Mouse (Mus musculus) hindbrain, embryonic 15.5 days (tissue): ENCODE data around the gene Ubap2. TPM values are rescaled to one million over a fixed set of nuclear protein-coding genes. Genes with fewer than 3 reads are reported as not detected.

Experiments used
- ATAC-seq: fragments of 200-750 bp; cut with Nextera tagmentation; 2 replicates; pipeline ENCODE4 v1.8.0; 2017; ENCODE audit warnings: low read depth, moderate number of reproducible peaks, moderate TSS enrichment; ENCODE audit not compliant: low FRiP score
- H3K27ac ChIP-seq: fragments of 300-500 bp; sonication (generic); replicated peaks from 2 replicates; pipeline ENCODE4 v1.5.1; 2015; ENCODE audit warnings: mild to moderate bottlenecking, inconsistent platforms
- H3K27me3 ChIP-seq: fragments of 300-500 bp; sonication (generic); 2 replicates; pipeline ENCODE4 v1.6.1; 2015; ENCODE audit warnings: control low read depth, inconsistent platforms
- H3K36me3 ChIP-seq: fragments of 300-500 bp; sonication (generic); 2 replicates; pipeline ENCODE4 v1.6.1; 2015; ENCODE audit warnings: control low read depth, inconsistent platforms
- H3K4me1 ChIP-seq: fragments of 300-500 bp; sonication (generic); replicated peaks from 2 replicates; pipeline ENCODE4 v1.6.1; 2015; ENCODE audit warnings: control low read depth, inconsistent platforms
- H3K4me2 ChIP-seq: fragments of 300-500 bp; sonication (generic); 2 replicates; pipeline ENCODE4 v1.6.1; 2015; ENCODE audit warnings: moderate library complexity, mild to moderate bottlenecking, inconsistent platforms
- H3K4me3 ChIP-seq: fragments of 300-500 bp; sonication (generic); 2 replicates; pipeline ENCODE4 v1.5.1; 2015; ENCODE audit warnings: mild to moderate bottlenecking, inconsistent platforms
- H3K9ac ChIP-seq: fragments of 300-500 bp; sonication (generic); 2 replicates; pipeline ENCODE4 v1.6.1; 2015; ENCODE audit warnings: inconsistent platforms
- H3K9me3 ChIP-seq: fragments of 300-500 bp; sonication (generic); 2 replicates; pipeline ENCODE4 v1.6.1; 2016; ENCODE audit warnings: control low read depth, inconsistent platforms
- WGBS: fragments of 180-500 bp; shearing (Covaris S2); methylation state at CpG from one replicate; pipeline ENCODE4 v1.1.7; 2015; 5-methylcytosine and 5-hydroxymethylcytosine counted together
- polyA plus RNA-seq: library from polyadenylated mRNA; unstranded; fragments of >200 nt; fragmentation: Nextera tagmentation; extraction: Ambion mirVana; gene quantifications from 2 replicates; pipeline ENCODE4 v1.2.1, GENCODE M21; 2015

The Ubap2 gene
- 53.6 and 57.5 TPM in 2 replicates for polyA plus RNA-seq

DNA sequence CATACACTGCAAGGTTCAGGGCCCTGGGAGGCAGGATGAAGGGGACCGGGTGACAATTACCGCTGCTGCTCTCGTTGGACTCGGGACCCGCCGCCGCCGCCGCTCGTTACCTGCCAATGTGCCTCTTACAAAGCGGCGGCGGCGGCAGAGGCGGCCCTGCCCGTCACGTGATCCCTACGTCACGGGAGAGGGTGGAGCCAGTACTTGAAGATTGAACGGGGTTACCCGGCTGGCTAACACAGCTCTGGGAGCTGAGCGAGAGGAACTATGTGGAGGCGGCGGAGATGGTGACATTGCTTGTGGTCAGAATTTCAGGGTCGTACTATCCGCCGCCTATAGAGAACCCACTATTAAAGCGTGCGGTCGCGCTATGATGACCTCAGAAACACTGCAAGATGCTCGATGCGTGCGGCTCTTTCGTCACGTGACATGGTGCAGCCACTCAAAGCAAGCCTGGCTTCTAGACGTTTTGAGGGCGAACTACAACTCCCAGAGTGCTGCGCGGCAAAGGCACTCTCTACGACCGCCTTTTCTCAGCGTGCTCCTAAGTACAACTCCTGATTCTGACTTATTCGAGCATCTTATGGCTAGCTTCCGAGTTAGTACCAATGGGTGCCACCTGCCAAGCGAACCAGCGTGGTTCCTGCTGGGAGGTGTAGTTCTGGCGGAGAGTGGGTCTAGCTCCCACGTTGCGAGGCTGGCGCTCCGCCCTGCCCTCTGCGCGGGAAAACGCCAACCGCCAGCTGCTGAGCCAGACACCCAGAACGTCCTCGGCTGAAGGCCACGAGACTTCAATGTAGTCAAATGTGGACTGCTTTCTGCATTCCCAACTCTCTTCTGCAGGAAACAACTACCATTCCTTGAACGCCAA, at the start of gene Ubap2:
TSS of gene Ubap2 (minus strand) at position 165 of the 871 bp plus-strand sequence.
- under 1% methylated on average over 59 of the region's 60 CpGs for WGBS

GRCm38 (mm10) chr4:41320971-41321370, 46.0 kb upstream of the Ubap2 start:
- Histone ChIP-seq H3K9ac (no peak overlapping the region), H3K36me3 (no peaks in the 10 kb centered on the region), H3K4me1 (no peaks in the 10 kb centered on the region), H3K27ac (no peak overlapping the region), H3K4me2 (no peak overlapping the region), H3K4me3 (no peak overlapping the region), H3K27me3 (no peaks in the 10 kb centered on the region), H3K9me3 (no peaks in the 10 kb centered on the region)
- ATAC-seq = no peak
- 80% methylated on average over 4 of the region's 4 CpGs for WGBS

More for the DNA sequence above, at the start of gene Ubap2:
- no peaks in the 10 kb centered on the region for H3K9me3 ChIP-seq
- H3K27me3 ChIP-seq = no peaks in the 10 kb centered on the region
- H3K27ac ChIP-seq = peak within 1 kb of the TSS; percentile 96
- peak; percentile 99 for ATAC-seq
- no peaks in the 10 kb centered on the region for H3K36me3 ChIP-seq
- H3K4me1 ChIP-seq = peaks cover 34% of the 10 kb centered on the region
- peak within 1 kb of the TSS; percentile 66 for H3K4me3 ChIP-seq
- H3K4me2 ChIP-seq = peak within 1 kb of the TSS; percentile 85
- H3K9ac ChIP-seq = peak within 1 kb of the TSS; percentile 75

DNA sequence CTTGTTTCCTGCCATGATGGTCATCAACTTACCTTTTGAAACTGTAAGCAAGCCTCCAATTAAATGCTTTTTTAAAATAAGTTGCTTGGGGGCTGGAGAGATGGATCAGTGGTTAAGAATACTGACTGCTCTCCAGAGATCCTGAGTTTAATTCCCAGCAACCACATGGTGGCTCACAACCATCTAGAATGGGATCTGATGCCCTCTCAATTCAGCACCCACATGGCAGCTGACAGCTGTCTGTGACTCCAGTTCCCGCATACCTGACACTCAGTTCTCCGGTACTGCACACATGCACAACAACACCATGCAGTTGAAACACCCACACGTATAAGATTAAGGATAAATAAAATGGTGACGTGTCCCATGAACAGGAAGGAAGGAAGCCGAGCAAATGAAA, 43.3 kb upstream of the Ubap2 start:
- no peaks in the 10 kb centered on the region for H3K9me3 ChIP-seq
- ATAC-seq = no peak
- H3K4me2 ChIP-seq = no peak overlapping the region
- H3K27ac ChIP-seq = no peak overlapping the region
- H3K9ac ChIP-seq = no peak overlapping the region
- H3K4me3 ChIP-seq = no peak overlapping the region
- H3K36me3 ChIP-seq = no peaks in the 10 kb centered on the region
- H3K4me1 ChIP-seq = peaks cover 12% of the 10 kb centered on the region
- H3K27me3 ChIP-seq = no peaks in the 10 kb centered on the region
- whole genome bisulfite sequencing = 89% methylated on average over 5 of the region's 5 CpGs

- ATAC-seq = peak; percentile 24
- no peaks in the 10 kb centered on the region for H3K27me3 ChIP-seq
- peak overlapping the region; percentile 95 for H3K9ac ChIP-seq
- 59% methylated on average over 8 of the region's 8 CpGs for WGBS
- H3K36me3 ChIP-seq = peaks cover 25% of the 10 kb centered on the region
- H3K4me3 ChIP-seq = peak overlapping the region; percentile 99
- H3K4me1 ChIP-seq = peaks cover 34% of the 10 kb centered on the region
- H3K27ac ChIP-seq = peak overlapping the region; percentile 96
- peak overlapping the region; percentile 90 for H3K4me2 ChIP-seq
- no peaks in the 10 kb centered on the region for H3K9me3 ChIP-seq
Measured at GRCm38 (mm10) chr4:41315173-41315572, 40.2 kb upstream of the Ubap2 start.

DNA sequence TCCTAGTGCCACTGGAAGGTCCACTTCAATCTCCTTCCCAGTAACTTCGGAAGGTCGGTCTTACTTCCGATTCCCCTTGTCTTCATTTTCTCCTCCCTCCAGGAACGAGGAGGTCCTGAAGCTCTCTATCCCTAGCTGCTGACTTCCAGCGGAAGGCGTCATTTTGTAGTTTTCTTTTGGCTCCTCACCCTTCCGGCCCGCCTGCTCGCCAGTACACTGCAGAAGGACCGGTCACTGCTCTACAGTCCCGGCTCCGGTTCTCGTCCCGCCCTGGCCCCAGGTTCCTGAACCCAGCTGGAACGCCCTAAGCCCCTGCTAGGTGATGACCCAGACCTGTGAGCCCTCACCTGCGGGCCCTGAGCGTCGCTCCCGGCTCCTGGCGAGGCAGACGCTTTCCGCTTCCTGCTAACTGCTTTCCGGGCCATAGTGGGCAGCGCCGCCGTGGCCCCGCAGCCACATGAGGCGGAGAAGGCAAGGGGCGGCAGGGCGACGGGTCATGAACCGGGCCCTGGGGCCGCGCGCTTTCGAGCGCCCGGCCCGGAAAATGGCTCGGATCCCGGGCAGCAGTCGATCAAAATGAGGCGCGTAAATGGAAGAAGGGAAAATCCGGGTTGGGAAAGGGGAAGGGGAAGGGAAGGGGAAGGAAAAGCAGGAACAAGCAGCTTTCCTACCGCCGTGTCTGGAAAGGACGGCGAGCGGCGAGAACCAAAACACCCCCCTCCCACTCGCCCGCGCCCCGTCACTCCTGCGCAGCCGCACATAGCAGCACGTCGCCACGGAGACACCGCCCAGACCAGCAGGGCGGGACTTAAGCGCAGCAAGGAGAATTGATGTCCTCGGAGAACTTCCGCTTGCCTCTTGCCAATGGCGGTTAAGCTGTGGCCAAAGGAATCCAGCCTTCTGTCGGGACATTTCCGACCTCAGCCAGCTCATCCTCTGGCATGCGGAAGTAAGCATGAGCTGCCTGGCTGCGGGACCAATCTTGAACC, 39.5 kb upstream of the Ubap2 start, which contains the start of gene Dcaf12:
TSS of gene Dcaf12 (minus strand) at position 749 of the 989 bp plus-strand sequence.
- H3K9me3 ChIP-seq = no peaks in the 10 kb centered on the region
- peaks cover 32% of the 10 kb centered on the region for H3K36me3 ChIP-seq
- peak; percentile 97 for ATAC-seq
- under 1% methylated on average over 70 of the region's 70 CpGs for WGBS
- peak within 1 kb of the TSS; percentile 90 for H3K4me2 ChIP-seq
- peak within 1 kb of the TSS; percentile 95 for H3K9ac ChIP-seq
- H3K27ac ChIP-seq = peak within 1 kb of the TSS; percentile 96
- peak within 1 kb of the TSS; percentile 99 for H3K4me3 ChIP-seq
- no peaks in the 10 kb centered on the region for H3K27me3 ChIP-seq
- peaks cover 34% of the 10 kb centered on the region for H3K4me1 ChIP-seq

- peak; percentile 4; the same call in 1 of the 2 replicates for ATAC-seq
- H3K9ac ChIP-seq = peak overlapping the region; percentile 95
- H3K4me1 ChIP-seq = peaks cover 34% of the 10 kb centered on the region
- peak overlapping the region; percentile 96 for H3K27ac ChIP-seq
- H3K9me3 ChIP-seq = no peaks in the 10 kb centered on the region
- H3K27me3 ChIP-seq = no peaks in the 10 kb centered on the region
- peak overlapping the region; percentile 90 for H3K4me2 ChIP-seq
- peaks cover 39% of the 10 kb centered on the region for H3K36me3 ChIP-seq
- H3K4me3 ChIP-seq = peak overlapping the region; percentile 99
- WGBS = 12% methylated on average over 14 of the region's 14 CpGs
Measured at GRCm38 (mm10) chr4:41313722-41314121, 38.8 kb upstream of the Ubap2 start.

DNA sequence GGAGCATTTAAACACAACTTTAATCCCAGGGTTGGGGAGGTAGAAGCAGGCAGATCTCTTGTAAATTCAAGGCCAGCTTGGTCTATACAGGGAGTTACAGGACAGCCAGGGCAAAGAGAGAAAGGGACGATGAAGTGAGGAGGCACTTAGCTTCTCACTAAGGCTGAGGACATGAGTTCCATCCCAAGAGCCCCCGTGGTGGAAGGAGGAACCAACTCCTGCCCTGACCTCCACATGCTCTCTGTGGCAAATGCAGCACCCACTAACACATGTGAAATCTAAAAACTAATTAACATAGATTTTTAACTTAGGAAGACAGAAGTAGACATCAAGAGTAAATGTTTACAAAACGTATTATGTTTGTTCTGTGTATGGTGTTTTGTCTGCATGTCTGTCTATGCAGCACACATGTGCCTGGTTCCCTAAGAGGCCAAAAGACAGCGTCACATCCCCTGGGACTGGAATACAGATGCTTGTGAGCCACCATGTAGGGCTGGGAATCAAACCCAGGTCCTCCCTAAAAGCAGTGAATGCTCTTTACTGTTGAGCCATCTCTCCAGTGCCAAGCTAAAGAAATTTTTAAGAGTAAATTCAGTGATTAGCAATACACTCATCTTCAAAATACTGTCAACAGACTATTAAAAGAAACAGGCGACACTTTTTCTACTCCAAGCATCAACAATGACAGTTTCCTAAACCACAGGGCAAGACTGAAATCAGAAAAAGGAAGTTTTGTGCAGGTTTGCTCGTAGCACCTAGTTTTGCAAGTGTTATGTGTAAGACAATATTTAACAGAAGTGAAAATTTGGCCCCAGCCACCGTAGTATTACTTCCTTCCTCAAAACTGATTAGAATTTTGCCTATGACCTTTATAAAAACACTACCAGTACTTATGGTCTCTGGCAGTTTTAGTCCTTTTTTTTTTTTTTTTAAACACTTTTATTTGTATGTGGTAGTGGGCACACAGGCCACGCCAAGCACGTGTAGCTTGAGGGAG, 35.9 kb upstream of the Ubap2 start:
- peaks cover 45% of the 10 kb centered on the region for H3K36me3 ChIP-seq
- no peak overlapping the region for H3K27ac ChIP-seq
- no peak overlapping the region for H3K9ac ChIP-seq
- H3K4me3 ChIP-seq = no peak overlapping the region
- no peak for ATAC-seq
- no peak overlapping the region for H3K4me2 ChIP-seq
- no peaks in the 10 kb centered on the region for H3K27me3 ChIP-seq
- H3K9me3 ChIP-seq = no peaks in the 10 kb centered on the region
- WGBS = 93% methylated on average over 9 of the region's 9 CpGs
- H3K4me1 ChIP-seq = peaks cover 34% of the 10 kb centered on the region

DNA sequence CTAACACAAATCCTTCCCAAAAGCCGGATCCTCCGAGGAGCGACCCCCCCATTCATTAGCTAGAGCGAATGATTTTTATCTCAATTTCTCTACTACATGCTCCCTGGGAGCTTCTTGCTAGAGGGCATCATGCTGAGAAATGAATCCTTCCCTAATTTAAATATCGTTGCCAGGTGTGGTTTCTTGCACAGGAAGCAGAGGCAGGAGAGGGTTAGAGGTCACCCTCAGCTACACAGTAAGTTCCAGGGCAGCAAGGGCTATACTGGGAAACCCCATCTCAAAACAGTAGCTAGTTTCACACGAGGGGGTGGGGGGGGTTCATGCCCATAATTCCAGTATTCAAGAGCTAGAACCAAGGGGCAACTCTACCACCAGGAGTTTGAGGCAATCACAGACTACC, 32.5 kb upstream of the Ubap2 start:
- no peak overlapping the region for H3K27ac ChIP-seq
- no peaks in the 10 kb centered on the region for H3K27me3 ChIP-seq
- H3K9me3 ChIP-seq = no peaks in the 10 kb centered on the region
- 84% methylated on average over 6 of the region's 6 CpGs for WGBS
- no peak for ATAC-seq
- H3K4me2 ChIP-seq = no peak overlapping the region
- H3K4me3 ChIP-seq = no peak overlapping the region
- H3K9ac ChIP-seq = no peak overlapping the region
- peaks cover 45% of the 10 kb centered on the region for H3K36me3 ChIP-seq
- peaks cover 13% of the 10 kb centered on the region for H3K4me1 ChIP-seq

DNA sequence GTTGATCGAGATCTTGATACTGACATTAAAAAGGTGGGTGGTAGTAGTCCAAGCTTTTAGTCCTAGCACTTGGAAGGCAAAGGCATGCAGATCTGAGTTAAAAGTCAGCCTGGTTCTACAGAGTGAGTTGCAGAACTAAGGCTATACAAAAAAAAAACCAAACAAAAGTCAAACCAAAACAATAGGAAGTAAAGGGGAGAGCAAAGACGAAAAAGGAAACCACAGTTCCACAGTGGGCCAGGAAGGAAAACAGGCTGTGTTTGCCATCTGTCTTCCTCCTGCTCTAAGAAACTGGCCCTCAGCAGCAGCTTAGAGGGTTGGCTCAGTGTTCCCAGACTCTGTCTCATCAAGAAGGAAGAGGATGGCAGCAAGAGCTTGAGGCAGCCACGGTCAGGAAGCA, 29.4 kb upstream of the Ubap2 start:
- Histone ChIP-seq H3K4me2 (no peak overlapping the region), H3K27me3 (no peaks in the 10 kb centered on the region), H3K4me1 (no peaks in the 10 kb centered on the region), H3K4me3 (no peak overlapping the region), H3K27ac (no peak overlapping the region), H3K36me3 (peaks cover 44% of the 10 kb centered on the region), H3K9ac (no peak overlapping the region), H3K9me3 (no peaks in the 10 kb centered on the region)
- no peak for ATAC-seq
- 64% methylated on average over 3 of the region's 3 CpGs for WGBS

GRCm38 (mm10) chr4:41303671-41304070, 28.7 kb upstream of the Ubap2 start:
- H3K9me3 ChIP-seq = no peaks in the 10 kb centered on the region
- no peak for ATAC-seq
- no peaks in the 10 kb centered on the region for H3K4me1 ChIP-seq
- no peak overlapping the region for H3K4me2 ChIP-seq
- H3K9ac ChIP-seq = no peak overlapping the region
- peaks cover 44% of the 10 kb centered on the region for H3K36me3 ChIP-seq
- H3K27ac ChIP-seq = no peak overlapping the region
- H3K27me3 ChIP-seq = no peaks in the 10 kb centered on the region
- 84% methylated on average over 7 of the region's 7 CpGs for WGBS
- no peak overlapping the region for H3K4me3 ChIP-seq

GRCm38 (mm10) chr4:41298976-41299375, 24.0 kb upstream of the Ubap2 start:
- H3K27me3 ChIP-seq = no peaks in the 10 kb centered on the region
- H3K36me3 ChIP-seq = peaks cover 79% of the 10 kb centered on the region

More at GRCm38 (mm10) chr4:41298976-41299375, 24.0 kb upstream of the Ubap2 start:
- Histone ChIP-seq H3K9ac (no peak overlapping the region), H3K27ac (no peak overlapping the region), H3K4me3 (no peak overlapping the region), H3K9me3 (no peaks in the 10 kb centered on the region), H3K4me1 (no peaks in the 10 kb centered on the region), H3K4me2 (no peak overlapping the region)
- no peak for ATAC-seq
- WGBS = 91% methylated on average over 5 of the region's 5 CpGs
